Mouse (Mus musculus) kidney, adult 10 weeks (tissue): ENCODE measurements around the gene Efemp1. TPM values are rescaled to one million over a fixed set of nuclear protein-coding genes. Genes with fewer than 3 reads are reported as not detected.

Source experiments
- polyA plus RNA-seq: library from polyadenylated mRNA; stranded (reverse); fragments of 350-450 nt; fragmentation: Illumina TruSeq; extraction: RNeasy Lipid Tissue Mini Kit (QIAGEN cat#74804); gene quantifications from one replicate; pipeline ENCODE4 v1.2.3, GENCODE M21; 2014; ENCODE audit warnings: low read depth, low replicate concordance

Efemp1 gene
- 115 TPM for polyA plus RNA-seq

DNA sequence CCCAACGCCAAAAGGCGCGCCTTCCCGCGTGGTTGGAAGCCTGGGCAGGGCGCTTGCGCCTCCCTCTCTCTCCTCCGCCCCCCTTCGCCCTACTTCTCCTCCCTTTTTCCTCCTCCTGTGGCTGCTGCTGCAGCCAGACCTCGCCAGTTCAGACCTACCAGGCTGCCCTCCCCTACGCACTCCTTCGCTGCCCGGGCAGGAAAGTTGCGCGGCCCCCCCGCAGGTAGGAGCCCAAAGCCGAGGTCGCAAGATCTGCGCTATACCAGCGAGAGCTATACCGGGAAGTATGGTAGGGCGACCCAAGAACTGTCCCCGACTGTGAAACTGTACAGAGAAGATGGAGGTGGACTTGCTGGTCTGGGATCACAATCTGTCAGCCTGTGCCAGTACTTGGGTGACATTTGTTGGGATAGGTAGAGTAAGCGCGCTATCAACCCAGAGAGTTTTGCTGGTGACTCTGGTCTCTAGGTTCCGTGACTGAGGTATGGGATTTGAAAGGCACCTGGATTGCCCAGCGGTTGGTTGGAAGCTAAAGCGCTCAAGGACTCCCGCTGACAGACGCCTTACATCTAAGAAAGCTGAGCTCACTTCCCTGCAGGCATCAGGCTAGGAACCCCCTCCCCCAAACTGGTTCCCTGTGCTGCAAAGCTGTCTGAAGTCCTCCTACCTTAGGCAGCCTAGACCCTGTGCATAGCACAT lies at the start of gene Efemp1:
TSS of gene Efemp1 (plus strand) at position 103 of the 699 bp plus-strand sequence.

